Mouse (Mus musculus): ENCODE results near the gene Wbp4. TPM values are rescaled to one million over a fixed set of nuclear protein-coding genes. Genes with fewer than 3 reads are reported as not detected.

Wbp4 gene
- 20.9 and 22.9 TPM in 2 replicates for total RNA-seq (2023)

DNA sequence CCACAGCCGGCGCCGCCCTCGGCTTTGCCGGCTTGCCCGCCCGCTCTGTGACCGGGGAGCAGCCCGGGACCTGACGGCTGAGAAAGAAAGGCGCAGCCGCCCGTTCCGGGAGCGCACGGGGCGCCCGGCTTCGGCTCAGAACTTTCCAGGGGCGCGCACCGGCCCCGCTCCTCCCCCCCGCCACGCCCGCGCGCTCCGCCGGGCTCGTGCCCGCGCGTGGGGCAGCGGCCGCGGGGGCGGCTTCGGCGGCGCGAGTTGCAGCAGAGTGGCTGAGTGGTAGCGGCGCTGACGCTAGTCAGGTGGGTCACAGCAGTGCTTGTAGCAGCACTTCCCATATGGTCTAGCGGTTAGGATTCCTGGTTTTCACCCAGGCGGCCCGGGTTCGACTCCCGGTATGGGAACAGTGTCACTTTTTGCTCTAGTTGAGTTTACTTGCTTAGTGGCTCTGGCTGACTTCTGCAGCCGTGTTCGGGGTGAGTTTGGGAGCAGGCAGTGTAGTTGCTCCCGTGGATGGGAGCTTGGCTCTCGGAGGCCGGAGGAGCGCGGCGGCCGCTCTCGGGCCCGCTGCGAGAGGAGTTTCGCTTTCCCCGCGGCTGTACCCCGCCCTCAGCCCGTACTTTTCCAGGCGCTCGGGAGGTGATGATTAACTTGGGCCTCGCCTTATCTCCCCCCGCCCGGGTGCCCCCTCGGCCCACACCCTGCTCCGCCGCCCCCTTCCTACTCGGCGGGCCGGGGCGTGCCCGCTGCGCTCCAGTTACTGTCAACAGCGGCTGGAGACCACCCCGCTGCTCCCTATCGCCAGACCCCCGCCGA is at the start of gene Wbp4:
TSS of gene Wbp4 (minus strand) at position 182 of the 813 bp plus-strand sequence.

DNA sequence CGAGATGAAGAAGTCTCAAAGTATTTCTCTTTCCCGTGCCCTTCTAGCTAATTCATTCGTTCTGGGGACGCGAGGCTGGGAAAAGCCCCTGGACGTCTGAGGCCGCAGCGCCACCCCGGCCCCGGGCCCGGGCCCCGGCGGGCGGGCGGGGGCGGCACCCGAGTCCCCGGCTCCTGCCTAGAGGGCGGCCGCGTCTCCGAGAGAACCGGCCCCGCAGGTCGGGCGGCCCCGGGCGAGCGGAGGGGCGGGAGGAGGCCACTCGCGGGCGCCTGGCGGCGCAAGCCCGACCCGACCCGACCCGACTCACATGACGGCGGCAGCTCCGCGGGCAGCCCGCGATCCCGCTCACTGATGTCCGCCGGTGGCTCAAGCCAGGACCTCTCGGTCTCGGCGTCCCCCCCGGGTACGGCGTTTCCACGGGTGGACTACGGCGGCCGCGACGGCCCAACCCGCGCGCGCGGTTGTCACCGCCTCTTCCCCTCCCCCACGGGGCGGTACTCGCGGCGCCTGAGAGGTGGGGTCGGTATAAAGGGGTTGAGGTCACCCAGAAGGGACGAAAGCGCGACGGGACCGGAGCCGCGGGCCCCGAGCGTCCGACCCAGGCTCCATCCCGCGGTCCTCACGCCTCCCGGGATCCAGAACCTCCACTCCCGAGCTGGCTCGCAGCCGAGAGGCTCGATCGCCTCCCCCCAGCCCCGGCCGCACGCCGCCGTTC is 539 bp downstream of the Wbp4 start, which contains the start of gene Elf1:
TSS of gene Elf1 (plus strand) at position 571 of the 715 bp plus-strand sequence.

DNA sequence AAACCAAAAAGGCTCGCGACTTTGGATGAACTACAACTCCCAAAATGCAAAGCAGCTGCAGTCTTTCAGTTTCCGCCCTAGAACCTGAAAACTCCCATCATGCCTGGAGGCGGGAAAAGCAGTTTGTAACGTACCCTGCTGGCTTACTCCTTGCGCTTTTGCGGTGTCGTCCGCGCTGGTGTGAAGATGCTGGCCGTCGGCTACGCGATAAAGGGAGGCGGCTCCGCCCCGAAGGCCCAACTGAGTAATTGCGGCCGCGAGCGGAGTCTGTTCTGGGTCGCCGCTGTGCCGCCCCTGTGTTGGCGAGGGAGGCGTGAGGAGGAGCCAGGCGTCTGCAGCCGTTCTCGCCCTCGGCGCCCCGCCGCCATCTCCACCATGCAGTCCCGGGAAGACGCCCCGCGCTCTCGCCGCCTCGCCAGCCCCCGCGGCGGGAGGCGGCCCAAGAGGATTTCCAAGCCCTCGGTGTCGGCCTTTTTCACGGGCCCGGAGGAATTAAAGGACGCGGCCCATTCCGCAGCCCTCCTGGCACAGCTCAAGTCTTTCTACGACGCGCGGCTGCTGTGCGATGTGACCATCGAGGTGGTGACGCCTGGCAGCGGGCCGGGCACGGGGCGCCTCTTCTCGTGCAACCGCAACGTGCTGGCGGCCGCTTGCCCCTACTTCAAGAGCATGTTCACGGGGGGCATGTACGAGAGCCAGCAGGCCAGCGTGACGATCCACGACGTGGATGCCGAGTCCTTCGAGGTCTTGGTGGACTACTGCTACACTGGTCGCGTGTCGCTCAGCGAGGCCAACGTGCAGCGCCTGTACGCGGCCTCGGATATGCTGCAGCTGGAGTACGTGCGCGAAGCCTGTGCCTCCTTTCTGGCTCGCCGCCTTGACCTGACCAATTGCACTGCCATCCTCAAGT is 29.4 kb downstream of the Wbp4 start, which contains the start of gene Kbtbd6:
TSS of gene Kbtbd6 (plus strand) at position 155 of the 910 bp plus-strand sequence.

DNA sequence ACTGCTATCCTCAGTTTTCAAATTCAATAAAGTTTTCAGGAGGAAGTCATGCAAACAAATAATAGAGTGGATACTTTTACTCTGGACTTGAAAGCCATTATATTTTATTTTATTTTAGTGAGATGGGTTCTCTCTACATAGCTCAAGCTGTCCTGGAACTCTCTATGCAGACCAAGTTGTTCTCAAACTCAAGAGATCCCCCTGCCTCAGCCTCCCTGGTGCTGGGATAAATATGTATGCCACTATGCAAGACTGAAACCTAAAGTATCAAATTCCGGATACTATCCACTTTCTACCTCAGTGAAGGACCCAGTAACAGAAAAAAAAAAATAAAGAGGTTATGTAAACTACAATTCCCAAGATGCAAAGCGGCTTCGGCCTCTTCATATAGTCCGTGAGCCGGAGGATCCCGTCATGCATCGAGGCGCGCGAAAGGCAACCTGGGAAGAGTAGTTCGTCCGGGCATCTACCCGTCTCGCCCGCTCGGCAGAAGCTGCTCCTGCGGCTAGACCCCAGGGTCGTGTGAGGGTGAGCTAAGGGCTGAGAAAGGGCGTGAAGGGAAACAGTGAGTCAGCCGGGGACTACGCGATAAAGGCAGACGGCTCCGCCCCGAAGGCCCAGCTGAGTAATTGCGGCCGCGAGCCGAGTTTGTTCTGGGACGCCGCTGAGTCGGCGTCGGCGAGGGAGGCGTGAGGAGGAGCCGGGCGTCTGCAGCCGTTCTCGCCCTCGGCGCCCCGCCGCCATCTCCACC is 55.2 kb downstream of the Wbp4 start, which contains the start of gene Kbtbd7:
TSS of gene Kbtbd7 (plus strand) at position 533 of the 751 bp plus-strand sequence.

Other genes starting within 250 kb of the Wbp4 start
- not detected in 2 replicates for gene Zfp957, start 234.2 kb downstream of the Wbp4 start, total RNA-seq (2023)
- gene Rgcc, start 179.9 kb downstream of the Wbp4 start, total RNA-seq (2023), result 52.0 and 76.1 TPM in 2 replicates
- 28.0 and 37.8 TPM in 2 replicates for gene Naa16, start 90.7 kb downstream of the Wbp4 start, total RNA-seq (2023)
- gene Mtrf1, start 83.7 kb downstream of the Wbp4 start, total RNA-seq (2023), result 1.4 and 1.7 TPM in 2 replicates
- gene Kbtbd7, start 55.0 kb downstream of the Wbp4 start, total RNA-seq (2023), result 37.4 and 37.5 TPM in 2 replicates
- 1.7 and 3.1 TPM in 2 replicates for gene Kbtbd6, start 29.7 kb downstream of the Wbp4 start, total RNA-seq (2023)
- gene Elf1, start 326 bp downstream of the Wbp4 start, total RNA-seq (2023), result 61.6 and 67.4 TPM in 2 replicates
- gene Sugt1, start 106.2 kb upstream of the Wbp4 start, total RNA-seq (2023), result 46.7 and 57.6 TPM in 2 replicates
- gene Cnmd, start 180.7 kb upstream of the Wbp4 start, total RNA-seq (2023), result not detected in 2 replicates